Mouse (Mus musculus) midbrain, embryonic 13.5 days (tissue): ENCODE results near the gene Ovol3. TPM values are rescaled to one million over a fixed set of nuclear protein-coding genes. Genes with fewer than 3 reads are reported as not detected.
"Not testable (repeated sequence)": the region's sequence is repeated elsewhere in the genome, so short reads cannot be mapped to it uniquely, and the experiment has no call there.

Source experiments
- ATAC-seq: fragments of 200-750 bp; cut with Nextera tagmentation; 2 replicates; pipeline ENCODE4 v1.8.0; 2017; ENCODE audit warnings: mild to moderate bottlenecking, moderate TSS enrichment, moderate library complexity
- H3K27ac ChIP-seq: fragments of 300-500 bp; sonication (generic); 2 replicates; pipeline ENCODE4 v1.5.1; 2015; ENCODE audit warnings: inconsistent platforms, mild to moderate bottlenecking, moderate library complexity
- H3K27me3 ChIP-seq: fragments of 300-500 bp; sonication (generic); 2 replicates; pipeline ENCODE4 v1.6.1; 2015; ENCODE audit warnings: mild to moderate bottlenecking, inconsistent platforms
- H3K36me3 ChIP-seq: fragments of 300-500 bp; sonication (generic); 2 replicates; pipeline ENCODE4 v1.6.1; 2015; ENCODE audit warnings: mild to moderate bottlenecking, inconsistent platforms
- H3K4me1 ChIP-seq: fragments of 300-500 bp; sonication (generic); replicated peaks from 2 replicates; pipeline ENCODE4 v1.6.1; 2015; ENCODE audit warnings: inconsistent platforms
- H3K4me2 ChIP-seq: fragments of 300-500 bp; sonication (generic); replicated peaks from 2 replicates; pipeline ENCODE4 v1.6.1; 2015; ENCODE audit warnings: moderate library complexity, mild to moderate bottlenecking, inconsistent platforms
- H3K4me3 ChIP-seq: fragments of 300-500 bp; sonication (generic); replicated peaks from 2 replicates; pipeline ENCODE4 v1.5.1; 2015; ENCODE audit warnings: mild to moderate bottlenecking, inconsistent platforms
- H3K9ac ChIP-seq: fragments of 300-500 bp; sonication (generic); replicated peaks from 2 replicates; pipeline ENCODE4 v1.6.1; 2015; ENCODE audit warnings: mild to moderate bottlenecking, inconsistent platforms
- H3K9me3 ChIP-seq: fragments of 300-500 bp; sonication (generic); 2 replicates; pipeline ENCODE4 v1.6.1; 2016; ENCODE audit warnings: mild to moderate bottlenecking, inconsistent platforms
- WGBS: fragments of 180-500 bp; shearing (Covaris S2); methylation state at CpG from one replicate; pipeline ENCODE4 v1.1.7; 2015; 5-methylcytosine and 5-hydroxymethylcytosine counted together
- polyA plus RNA-seq: library from polyadenylated mRNA; unstranded; fragments of >200 nt; fragmentation: Nextera tagmentation; extraction: Ambion mirVana; gene quantifications from 2 replicates; pipeline ENCODE4 v1.2.1, GENCODE M21; 2015

The Ovol3 gene
- polyA plus RNA-seq, 1 experiment from 2014 or later = not detected

DNA sequence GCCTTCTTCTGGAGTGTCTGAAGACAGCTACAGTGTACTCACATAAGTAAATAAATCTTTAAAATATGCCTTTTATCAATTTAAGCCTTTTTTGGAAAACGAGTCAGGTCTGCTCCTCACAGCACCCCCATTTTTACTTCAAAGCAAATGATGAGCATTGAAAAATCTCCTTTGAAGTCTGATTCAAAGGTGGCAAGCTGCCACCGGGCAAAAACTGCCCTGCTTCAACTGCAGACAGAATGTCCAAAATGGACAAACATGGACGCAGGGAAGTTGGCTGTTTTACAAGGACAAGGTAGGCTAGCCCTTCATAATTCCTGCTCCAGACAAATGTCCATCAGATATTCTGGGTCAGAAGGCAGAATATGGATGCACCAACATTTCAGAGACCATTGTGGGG lies 14.1 kb downstream of the Ovol3 start:
- WGBS = 89% methylated on average over 3 of the region's 3 CpGs
- H3K27me3 ChIP-seq = no peaks in the 10 kb centered on the region
- no peak overlapping the region for H3K27ac ChIP-seq
- no peak overlapping the region for H3K4me3 ChIP-seq
- no peaks in the 10 kb centered on the region for H3K9me3 ChIP-seq
- no peak overlapping the region for H3K4me2 ChIP-seq
- no peak overlapping the region for H3K9ac ChIP-seq
- no peak for ATAC-seq
- peaks cover 41% of the 10 kb centered on the region for H3K36me3 ChIP-seq
- H3K4me1 ChIP-seq = peaks cover 13% of the 10 kb centered on the region

DNA sequence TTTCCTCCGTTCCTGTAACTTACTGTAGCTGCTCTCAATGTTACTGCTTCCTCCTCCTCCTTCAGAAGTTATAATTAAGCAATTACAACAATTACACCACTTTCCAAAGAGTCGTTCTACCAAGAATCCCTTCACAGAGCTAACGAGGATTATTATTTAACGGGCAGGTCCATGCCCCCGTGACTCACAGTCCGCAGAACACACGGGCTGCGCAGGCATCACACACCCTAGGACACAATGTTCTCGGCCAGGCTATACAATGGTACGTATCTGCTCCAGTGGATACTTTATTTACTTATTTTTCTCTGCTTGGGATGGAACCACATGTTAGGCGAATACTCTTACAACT lies 15.5 kb downstream of the Ovol3 start:
- Histone ChIP-seq H3K27me3 (no peaks in the 10 kb centered on the region), H3K27ac (no peak overlapping the region), H3K4me1 (peaks cover 13% of the 10 kb centered on the region), H3K4me2 (peak overlapping the region; percentile 75), H3K9me3 (no peaks in the 10 kb centered on the region), H3K9ac (peak overlapping the region; percentile 68), H3K4me3 (peak overlapping the region; percentile 44), H3K36me3 (peaks cover 26% of the 10 kb centered on the region)
- no peak for ATAC-seq
- 21% methylated on average over 11 of the region's 11 CpGs for WGBS

DNA sequence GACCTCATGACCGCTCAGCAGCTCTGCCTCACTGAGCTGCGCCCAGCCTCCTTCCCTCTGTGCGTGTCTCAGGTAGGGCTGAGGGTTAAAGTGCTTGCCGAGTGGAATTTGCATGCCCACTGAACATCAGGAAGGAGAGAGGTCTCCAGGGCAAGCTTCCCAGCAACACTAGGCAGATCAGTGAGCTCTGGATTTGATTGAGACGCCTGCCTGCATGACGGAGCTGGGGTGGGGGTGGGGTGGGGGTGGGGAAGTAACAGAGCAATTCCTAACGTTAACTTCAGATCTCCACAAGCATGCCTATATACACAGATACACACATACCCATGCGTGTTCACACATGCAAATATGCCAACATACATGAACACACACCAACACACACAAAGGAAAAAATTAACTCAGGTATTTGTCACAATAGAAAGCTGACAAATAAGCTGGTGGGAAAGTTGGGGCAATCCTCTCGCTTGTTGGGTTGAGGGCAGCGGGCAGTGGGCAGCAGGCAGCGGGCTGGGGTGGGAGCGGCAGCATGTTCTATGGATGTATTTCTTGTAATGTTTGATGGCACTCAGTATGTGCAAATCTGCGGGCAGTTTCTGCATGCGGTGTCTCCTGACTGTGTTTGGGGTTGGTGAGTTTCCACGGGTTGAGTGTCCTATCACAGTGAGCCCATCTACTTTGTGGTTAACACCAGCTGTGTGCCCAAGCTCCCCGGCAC lies 16.1 kb downstream of the Ovol3 start:
- Histone ChIP-seq H3K27me3 (no peaks in the 10 kb centered on the region), H3K4me1 (peaks cover 13% of the 10 kb centered on the region), H3K4me3 (peak overlapping the region; percentile 44), H3K36me3 (peaks cover 21% of the 10 kb centered on the region), H3K27ac (peak overlapping the region; percentile 73), H3K9me3 (no peaks in the 10 kb centered on the region), H3K4me2 (peak overlapping the region; percentile 75), H3K9ac (peak overlapping the region; percentile 68)
- peak; percentile 68 for ATAC-seq
- WGBS = 5% methylated on average over 16 of the region's 16 CpGs

DNA sequence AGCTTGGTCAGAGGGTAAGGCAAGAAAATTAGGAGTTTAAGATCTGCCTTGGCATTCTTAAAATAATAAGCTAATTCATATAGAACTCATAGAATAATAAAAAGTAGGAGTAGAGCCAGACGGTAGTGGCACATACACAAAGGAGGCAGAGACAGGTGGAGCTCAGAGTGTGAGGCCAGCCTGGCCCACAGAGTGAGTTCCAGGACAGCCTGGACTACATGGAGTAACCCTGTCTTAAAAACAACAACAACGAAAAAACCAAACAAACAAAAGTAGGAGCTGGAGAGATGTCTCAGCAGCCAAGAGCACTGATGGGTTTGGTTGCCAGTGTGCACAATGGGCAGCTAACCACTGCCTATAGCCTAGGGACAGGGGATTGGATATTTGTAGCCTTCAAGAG lies 18.2 kb downstream of the Ovol3 start:
- H3K4me1 ChIP-seq = peaks cover 13% of the 10 kb centered on the region
- H3K9ac ChIP-seq = no peak overlapping the region
- no peaks in the 10 kb centered on the region for H3K9me3 ChIP-seq
- no peak overlapping the region for H3K4me3 ChIP-seq
- 83% methylated on average over 2 of the region's 2 CpGs for WGBS
- H3K4me2 ChIP-seq = no peak overlapping the region
- H3K36me3 ChIP-seq = no peaks in the 10 kb centered on the region; the same call in 1 of the 2 replicates
- H3K27me3 ChIP-seq = no peaks in the 10 kb centered on the region
- peak; percentile 51 for ATAC-seq
- no peak overlapping the region for H3K27ac ChIP-seq

GRCm38 (mm10) chr7:30216723-30217151 lies 18.8 kb downstream of the Ovol3 start:
- Histone ChIP-seq H3K4me2 (peak overlapping the region; percentile 37), H3K4me3 (0 out of 2 replicates have a peak overlapping the region, but pooled peaks have one; percentile 2), H3K9ac (0 out of 2 replicates have a peak overlapping the region, but pooled peaks have one; percentile 3), H3K27ac (peak overlapping the region; percentile 5; the same call in 1 of the 2 replicates), H3K4me1 (peaks cover 13% of the 10 kb centered on the region), H3K27me3 (no peaks in the 10 kb centered on the region), H3K9me3 (no peaks in the 10 kb centered on the region), H3K36me3 (no peaks in the 10 kb centered on the region)
- peak; percentile 78 for ATAC-seq
- WGBS = under 1% methylated on average over 15 of the region's 16 CpGs

DNA sequence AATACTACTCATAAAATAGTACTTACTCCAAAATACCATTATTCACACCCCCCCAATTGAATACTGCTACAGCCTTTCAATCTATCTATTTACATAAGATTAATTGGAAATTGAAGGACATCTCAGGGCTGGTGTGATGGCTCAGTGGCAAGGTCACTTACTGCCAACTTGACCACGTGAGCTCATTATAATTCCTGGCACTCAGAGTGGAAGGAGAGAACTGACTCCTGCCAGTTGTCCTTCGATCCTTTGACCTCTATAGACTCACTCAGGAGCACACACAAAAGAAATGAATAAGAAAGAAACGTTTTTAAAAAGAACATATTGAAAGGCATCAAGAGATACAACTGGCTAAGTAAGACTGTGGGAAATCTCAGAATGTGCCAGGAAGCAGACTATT lies 19.6 kb downstream of the Ovol3 start:
- 67% methylated on average over 3 of the region's 3 CpGs for WGBS
- Histone ChIP-seq H3K27ac (no peak overlapping the region), H3K9me3 (no peaks in the 10 kb centered on the region)

GRCm38 (mm10) chr7:30213881-30214280 lies 21.6 kb downstream of the Ovol3 start:
- WGBS = 88% methylated on average over 3 of the region's 3 CpGs
- no peak for ATAC-seq
- no peak overlapping the region for H3K4me3 ChIP-seq
- no peak overlapping the region for H3K9ac ChIP-seq
- H3K4me2 ChIP-seq = no peak overlapping the region
- H3K9me3 ChIP-seq = no peaks in the 10 kb centered on the region
- no peaks in the 10 kb centered on the region for H3K27me3 ChIP-seq
- no peaks in the 10 kb centered on the region for H3K36me3 ChIP-seq
- no peak overlapping the region for H3K27ac ChIP-seq
- H3K4me1 ChIP-seq = peaks cover under 1% of the 10 kb centered on the region; the same call in 1 of the 2 replicates

More for the DNA sequence above, 19.6 kb downstream of the Ovol3 start:
- H3K9ac ChIP-seq = no peak overlapping the region
- no peak for ATAC-seq
- H3K36me3 ChIP-seq = no peaks in the 10 kb centered on the region
- no peak overlapping the region for H3K4me3 ChIP-seq
- no peak overlapping the region for H3K4me2 ChIP-seq
- peaks cover 13% of the 10 kb centered on the region for H3K4me1 ChIP-seq
- H3K27me3 ChIP-seq = no peaks in the 10 kb centered on the region

- no peak for ATAC-seq
- no peak overlapping the region for H3K27ac ChIP-seq
- H3K4me2 ChIP-seq = no peak overlapping the region
- H3K27me3 ChIP-seq = no peaks in the 10 kb centered on the region
- no peaks in the 10 kb centered on the region for H3K36me3 ChIP-seq
- WGBS = 20% methylated on average over 4 of the region's 4 CpGs
- no peaks in the 10 kb centered on the region for H3K9me3 ChIP-seq
- H3K4me3 ChIP-seq = no peak overlapping the region
- no peak overlapping the region for H3K9ac ChIP-seq
- no peaks in the 10 kb centered on the region for H3K4me1 ChIP-seq
Observed at GRCm38 (mm10) chr7:30211025-30211424, 24.5 kb downstream of the Ovol3 start.

DNA sequence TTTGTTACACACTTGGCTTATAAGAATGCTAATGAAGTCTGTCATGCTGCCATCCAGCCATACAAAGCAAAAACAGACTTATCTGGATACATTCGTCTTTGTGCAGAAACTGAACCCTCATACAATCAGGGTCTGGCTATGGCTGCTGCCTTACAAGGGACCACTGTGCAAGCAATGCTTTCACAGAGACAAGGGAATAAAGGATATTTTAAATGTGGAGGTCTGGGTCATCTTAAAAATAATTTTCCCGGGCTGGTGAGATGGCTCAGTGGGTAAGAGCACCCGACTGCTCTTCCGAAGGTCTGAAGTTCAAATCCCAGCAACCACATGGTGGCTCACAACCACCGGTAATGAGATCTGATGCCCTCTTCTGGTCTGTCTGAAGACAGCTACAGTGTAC lies 29.2 kb downstream of the Ovol3 start:
- H3K27ac ChIP-seq, H3K4me3 ChIP-seq, H3K27me3 ChIP-seq, ATAC-seq, H3K9ac ChIP-seq, H3K4me2 ChIP-seq, H3K9me3 ChIP-seq, H3K4me1 ChIP-seq, H3K36me3 ChIP-seq: not testable (repeated sequence)
- WGBS = 57% methylated on average over 5 of the region's 5 CpGs

GRCm38 (mm10) chr7:30205383-30205782 lies 30.1 kb downstream of the Ovol3 start:
- WGBS = 4% methylated on average over 2 of the region's 2 CpGs

DNA sequence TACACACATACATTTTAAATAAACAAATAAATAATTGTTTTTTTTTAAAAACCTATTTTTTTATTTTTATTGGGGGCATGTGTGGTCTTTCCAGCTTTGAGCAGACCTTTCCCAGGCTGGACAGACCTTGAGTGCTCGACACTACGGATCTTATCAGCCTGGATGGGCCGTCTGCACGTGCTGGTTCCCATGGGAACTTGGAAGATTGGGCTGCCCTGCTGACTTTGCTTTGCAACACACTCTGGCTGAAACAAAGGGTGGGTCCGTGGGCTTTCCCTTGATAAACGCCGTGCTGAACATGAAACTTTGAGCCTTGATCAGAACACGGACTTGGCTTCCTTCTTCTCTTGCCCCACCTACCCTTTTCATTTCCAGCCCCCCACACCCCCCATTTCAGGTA lies 31.1 kb downstream of the Ovol3 start:
- H3K36me3 ChIP-seq = no peaks in the 10 kb centered on the region
- 14% methylated on average over 8 of the region's 8 CpGs for WGBS
- H3K27me3 ChIP-seq = no peaks in the 10 kb centered on the region
- no peaks in the 10 kb centered on the region for H3K9me3 ChIP-seq
- no peak overlapping the region for H3K4me3 ChIP-seq
- H3K9ac ChIP-seq = no peak overlapping the region
- no peak for ATAC-seq
- H3K4me1 ChIP-seq = no peaks in the 10 kb centered on the region
- no peak overlapping the region for H3K4me2 ChIP-seq
- H3K27ac ChIP-seq = no peak overlapping the region

More at GRCm38 (mm10) chr7:30205383-30205782, 30.1 kb downstream of the Ovol3 start:
- Histone ChIP-seq H3K9ac (no peak overlapping the region), H3K4me3 (no peak overlapping the region), H3K4me1 (no peaks in the 10 kb centered on the region), H3K4me2 (no peak overlapping the region), H3K27me3 (no peaks in the 10 kb centered on the region), H3K9me3 (no peaks in the 10 kb centered on the region), H3K36me3 (no peaks in the 10 kb centered on the region), H3K27ac (no peak overlapping the region)
- no peak for ATAC-seq

- H3K9me3 ChIP-seq = no peaks in the 10 kb centered on the region
- WGBS = 87% methylated on average over 11 of the region's 11 CpGs
- no peak overlapping the region for H3K9ac ChIP-seq
- no peaks in the 10 kb centered on the region for H3K27me3 ChIP-seq
- H3K36me3 ChIP-seq = no peaks in the 10 kb centered on the region
- H3K27ac ChIP-seq = no peak overlapping the region
- no peak for ATAC-seq
- peaks cover 5% of the 10 kb centered on the region; the same call in 1 of the 2 replicates for H3K4me1 ChIP-seq
- H3K4me3 ChIP-seq = no peak overlapping the region
- no peak overlapping the region for H3K4me2 ChIP-seq
Observed at GRCm38 (mm10) chr7:30202895-30203690, 32.4 kb downstream of the Ovol3 start.
